Mouse (Mus musculus) ovary, adult 10 weeks (tissue): ENCODE results near the gene Btnl1. TPM values are rescaled to one million over a fixed set of nuclear protein-coding genes. Genes with fewer than 3 reads are reported as not detected.

Source experiments
- polyA plus RNA-seq: library from polyadenylated mRNA; stranded (reverse); fragments of 350-450 nt; fragmentation: Illumina TruSeq; extraction: RNeasy Lipid Tissue Mini Kit (QIAGEN cat#74804); gene quantifications from one replicate; pipeline ENCODE4 v1.2.3, GENCODE M21; 2014

Gene Btnl1
- polyA plus RNA-seq, result 0.20 TPM

GRCm38 (mm10) chr17:34376847-34377246 lies at the start of gene Btnl1:
Btnl1 (plus strand) TSS chr17:34377132.

GRCm38 (mm10) chr17:34354539-34354938 lies 22.4 kb upstream of the Btnl1 start, which contains the start of gene Btnl2:
Btnl2 (plus strand) TSS chr17:34354822.

GRCm38 (mm10) chr17:34398711-34399393 lies 21.9 kb downstream of the Btnl1 start, which contains the start of gene BC051142:
BC051142 (plus strand) TSS chr17:34398820.

Other genes with a start within 250 kb of the Btnl1 start
- gene H2-DMb2, start 233.8 kb upstream of the Btnl1 start, polyA plus RNA-seq, result 1.1 TPM
- gene H2-DMb1, start 224.1 kb upstream of the Btnl1 start, polyA plus RNA-seq, result 5.0 TPM
- 2.4 TPM for gene Tap1, start 189.6 kb upstream of the Btnl1 start, polyA plus RNA-seq
- gene Psmb9, start 189.4 kb upstream of the Btnl1 start, polyA plus RNA-seq, result 2.2 TPM
- gene Psmb8, start 179.4 kb upstream of the Btnl1 start, polyA plus RNA-seq, result 0.83 TPM
- not detected for gene Tap2, start 173.6 kb upstream of the Btnl1 start, polyA plus RNA-seq
- 3.7 TPM for gene H2-Ob, start 138.2 kb upstream of the Btnl1 start, polyA plus RNA-seq
- 33.0 TPM for gene H2-Ab1, start 119.4 kb upstream of the Btnl1 start, polyA plus RNA-seq
- 106 TPM for gene H2-Aa, start 89.3 kb upstream of the Btnl1 start, polyA plus RNA-seq
- gene H2-Eb1, start 71.3 kb upstream of the Btnl1 start, polyA plus RNA-seq, result 4.0 TPM
- 0.17 TPM for gene H2-Eb2, start 51.5 kb upstream of the Btnl1 start, polyA plus RNA-seq
- 0.97 TPM for gene Btnl2, start 22.3 kb upstream of the Btnl1 start, polyA plus RNA-seq
- 1.8 TPM for gene BC051142, start 21.7 kb downstream of the Btnl1 start, polyA plus RNA-seq
- gene Btnl4, start 100.2 kb downstream of the Btnl1 start, polyA plus RNA-seq, result not detected
- not detected for gene Btnl6, start 140.2 kb downstream of the Btnl1 start, polyA plus RNA-seq
- gene Notch4, start 187.1 kb downstream of the Btnl1 start, polyA plus RNA-seq, result 0.40 TPM
- gene Gpsm3, start 212.7 kb downstream of the Btnl1 start, polyA plus RNA-seq, result 1.7 TPM
- gene Pbx2, start 214.1 kb downstream of the Btnl1 start, polyA plus RNA-seq, result 26.5 TPM
- not detected for gene Ager, start 220.7 kb downstream of the Btnl1 start, polyA plus RNA-seq
- 35.5 TPM for gene Rnf5, start 226.6 kb downstream of the Btnl1 start, polyA plus RNA-seq
- 1.9 TPM for gene Agpat1, start 227.1 kb downstream of the Btnl1 start, polyA plus RNA-seq
- 0.66 TPM for gene Egfl8, start 238.8 kb downstream of the Btnl1 start, polyA plus RNA-seq